Mouse (Mus musculus): ENCODE results near the gene Adamts3.

GRCm38 (mm10) chr5:89748185-89748884 lies 134.8 kb downstream of the Adamts3 start:
- no peak for TF ChIP-seq POLR2AphosphoS5 (IDR thresholded peaks at IDR 0.05; ENCODE audit: insufficient replicate concordance, low read depth, low read length)
- no peak for TF ChIP-seq CTCF (IDR thresholded peaks at IDR 0.05; ENCODE audit: low read depth, low read length)
- no peak for TF ChIP-seq TAL1 (conservative IDR thresholded peaks at IDR 0.05; ENCODE audit: low read depth, low read length)
- TF ChIP-seq GATA1 (IDR thresholded peaks at IDR 0.05; ENCODE audit: borderline replicate concordance, low read length), result no peak
- TF ChIP-seq GATA2 (IDR thresholded peaks at IDR 0.05; ENCODE audit: borderline replicate concordance, low read depth, low read length), result no peak
